Mouse (Mus musculus) telencephalon, adult 2 months (tissue): ENCODE results near the gene Scamp1.
"Not testable (repeated sequence)": the region's sequence is repeated elsewhere in the genome, so short reads cannot be mapped to it uniquely, and the experiment has no call there.

Experiments used
- DNase-seq: peaks from one replicate; pipeline ENCODE4 v3.0.0-alpha.2; 2011; ENCODE audit warnings: low read depth, low spot score

Scamp1 gene

GRCm38 (mm10) chr13:94285281-94285871 is at the start of gene Scamp1:
Scamp1 (minus strand) TSS chr13:94285857.
- DNase-seq: peak; percentile 82

- peak; percentile 28 for DNase-seq
Observed at GRCm38 (mm10) chr13:94330392-94330979, 44.8 kb upstream of the Scamp1 start.

GRCm38 (mm10) chr13:94329005-94329404 is 43.3 kb upstream of the Scamp1 start:
- DNase-seq: not testable (repeated sequence)

- DNase-seq: no peak
Observed at GRCm38 (mm10) chr13:94328063-94328462, 42.4 kb upstream of the Scamp1 start.

GRCm38 (mm10) chr13:94322475-94322874 is 36.8 kb upstream of the Scamp1 start:
- no peak for DNase-seq

- no peak for DNase-seq
Observed at GRCm38 (mm10) chr13:94321094-94321792, 35.6 kb upstream of the Scamp1 start.

- peak; percentile 57 for DNase-seq
Observed at GRCm38 (mm10) chr13:94316975-94317511, 31.4 kb upstream of the Scamp1 start.

GRCm38 (mm10) chr13:94312812-94313211 is 27.2 kb upstream of the Scamp1 start:
- DNase-seq: not testable (repeated sequence)

- no peak for DNase-seq
Observed at GRCm38 (mm10) chr13:94308279-94308678, 22.6 kb upstream of the Scamp1 start.

GRCm38 (mm10) chr13:94307531-94307930 is 21.9 kb upstream of the Scamp1 start:
- DNase-seq: no peak

- no peak for DNase-seq
Observed at GRCm38 (mm10) chr13:94306968-94307289, 21.3 kb upstream of the Scamp1 start.

- DNase-seq: no peak
Observed at GRCm38 (mm10) chr13:94306277-94306967, 20.8 kb upstream of the Scamp1 start.

- no peak for DNase-seq
Observed at GRCm38 (mm10) chr13:94300946-94301538, 15.4 kb upstream of the Scamp1 start.

GRCm38 (mm10) chr13:94300232-94300631 is 14.6 kb upstream of the Scamp1 start:
- no peak for DNase-seq

GRCm38 (mm10) chr13:94298401-94298800 is 12.7 kb upstream of the Scamp1 start:
- no peak for DNase-seq

GRCm38 (mm10) chr13:94296371-94296770 is 10.7 kb upstream of the Scamp1 start:
- DNase-seq: no peak

GRCm38 (mm10) chr13:94295922-94296321 is 10.3 kb upstream of the Scamp1 start:
- no peak for DNase-seq

GRCm38 (mm10) chr13:94294886-94295285 is 9.2 kb upstream of the Scamp1 start:
- DNase-seq: no peak

GRCm38 (mm10) chr13:94293911-94294310 is 8.3 kb upstream of the Scamp1 start:
- no peak for DNase-seq

GRCm38 (mm10) chr13:94286195-94286594 is 538 bp upstream of the Scamp1 start:
- DNase-seq: no peak

GRCm38 (mm10) chr13:94284543-94285269 is 951 bp downstream of the Scamp1 start:
- DNase-seq: no peak
